Mouse (Mus musculus) heart, postnatal 25 days (tissue): ENCODE measurements at regions not wholly inside any gene's neighbourhood (a gene's known extent, or its start where the extent isn't known, plus 50 kb on each side); places are given as distances from the start of the nearest gene placed in this dataset.
A peak's percentile ranks its signal among the peaks of the same experiment; 100 is the strongest.

Experiments
- DNase-seq: peaks from one replicate; pipeline ENCODE4 v3.0.0; 2022; ENCODE audit warnings: low spot score
- intact Hi-C: fragments of 180-260 bp; cut with DNase I; formaldehyde crosslinking; loops from one replicate; pipeline ENCODE4 v1.15.1; 2025

DNA sequence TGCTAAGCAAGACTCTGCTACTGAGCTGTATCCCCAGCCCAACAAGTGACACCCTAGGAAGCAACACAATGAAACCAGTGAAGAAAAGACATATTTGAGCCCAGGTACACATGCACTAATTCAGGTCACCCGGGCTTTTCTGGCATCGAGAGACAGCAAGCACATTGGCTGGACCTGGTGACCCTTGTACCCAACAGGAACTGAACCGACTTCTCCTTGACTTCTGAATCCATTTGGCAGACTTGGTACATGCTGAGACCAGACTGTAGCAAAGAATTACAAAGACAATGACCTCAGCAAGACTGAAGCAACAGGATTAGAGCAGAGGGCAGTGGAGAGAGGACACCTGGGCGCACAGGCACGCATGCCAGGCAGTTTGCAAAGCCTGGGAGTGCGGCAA lies 79.1 kb downstream of the Sema4f start:
- no peak for DNase-seq
- intact Hi-C loops, result no loop called here

DNA sequence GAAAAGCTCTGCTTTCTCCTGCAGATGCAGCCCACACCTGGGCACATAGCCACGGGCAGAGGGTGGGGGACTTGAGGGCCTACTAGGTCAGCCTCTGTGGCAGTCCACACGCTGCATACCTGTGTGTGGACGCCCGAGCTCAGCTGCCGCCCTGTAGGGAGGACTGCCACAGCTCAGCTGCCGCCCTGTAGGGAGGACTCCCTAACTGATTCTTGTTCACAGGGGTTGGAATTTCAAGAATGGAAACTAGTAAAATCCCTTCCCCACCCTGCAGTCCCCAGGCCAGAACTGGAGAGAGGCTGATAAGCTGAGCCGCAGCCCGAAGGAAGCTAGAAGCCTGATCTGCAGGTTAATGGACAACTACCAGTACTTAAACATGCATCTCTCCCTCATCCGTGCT lies 82.0 kb upstream of the Hk2 start:
- intact Hi-C loops, result loop anchor here (10.0 kb wide), 1 partner anchor 111 kb away; no protein-coding TSS in a partner anchor
- no peak for DNase-seq

DNA sequence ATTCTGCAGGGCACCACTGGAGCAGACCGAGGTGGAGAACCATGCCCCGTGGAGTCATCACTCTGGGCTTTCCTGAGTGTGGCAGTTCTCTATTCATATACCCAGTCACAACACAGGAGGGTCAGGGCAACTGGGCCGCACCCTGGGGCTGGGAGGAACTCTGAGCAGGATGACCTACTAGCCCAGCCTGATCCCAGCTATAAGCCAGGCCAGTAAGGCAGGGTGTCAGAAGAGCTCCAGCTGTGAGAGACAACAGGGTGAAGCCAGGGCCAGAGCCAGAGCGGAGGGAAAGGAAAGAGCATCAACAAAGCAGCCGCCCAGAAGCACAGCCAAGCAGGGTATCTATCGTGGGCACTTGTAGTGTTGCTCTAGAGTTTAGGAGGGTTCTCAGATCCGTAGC lies 81.1 kb upstream of the Hk2 start:
- no peak for DNase-seq
- intact Hi-C loops, result loop anchor here (10.0 kb wide), 1 partner anchor 111 kb away; no protein-coding TSS in a partner anchor

DNA sequence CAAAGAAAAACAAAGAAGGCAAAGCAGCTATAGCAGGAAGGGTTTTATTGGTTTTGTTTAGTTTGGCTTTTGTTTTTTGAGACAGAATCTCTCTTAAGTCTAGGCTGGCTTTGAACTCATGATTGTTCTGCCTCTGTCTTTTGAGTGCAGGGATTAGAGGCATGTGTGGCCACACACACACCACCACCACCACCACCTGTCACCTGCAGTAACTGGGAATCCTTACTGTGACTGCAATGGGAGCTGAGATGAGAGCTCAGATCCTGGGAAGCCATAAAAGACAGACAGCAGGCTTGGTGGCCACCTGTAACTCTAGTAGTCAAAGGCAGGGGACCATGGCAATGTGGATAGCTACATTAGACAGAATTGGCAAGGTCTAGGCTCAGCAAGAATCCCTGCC lies 80.5 kb upstream of the Hk2 start:
- intact Hi-C loops, result loop anchor here (10.0 kb wide), 1 partner anchor 110 kb away; no protein-coding TSS in a partner anchor
- no peak for DNase-seq

DNA sequence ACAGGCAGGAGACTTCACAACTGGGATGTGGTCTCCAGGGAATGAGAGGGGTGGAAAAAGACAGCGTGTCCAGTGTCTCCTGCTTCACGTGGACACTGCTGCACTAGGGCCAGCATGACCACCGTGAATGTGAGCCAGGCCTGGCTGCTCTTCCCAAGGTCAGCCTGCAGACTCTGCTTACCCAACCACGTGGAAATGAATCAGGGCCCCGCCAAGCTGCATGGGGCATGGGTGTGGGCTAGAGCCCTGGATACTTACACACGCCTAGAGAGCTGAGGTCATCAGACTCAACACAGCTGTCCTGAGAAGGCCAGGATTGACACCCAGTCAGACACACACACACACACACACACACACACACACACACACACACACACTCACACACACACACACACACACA lies 80.1 kb upstream of the Hk2 start:
- peak; percentile 33 for DNase-seq
- intact Hi-C loops, result loop anchor here (10.0 kb wide), 1 partner anchor 110 kb away; no protein-coding TSS in a partner anchor

DNA sequence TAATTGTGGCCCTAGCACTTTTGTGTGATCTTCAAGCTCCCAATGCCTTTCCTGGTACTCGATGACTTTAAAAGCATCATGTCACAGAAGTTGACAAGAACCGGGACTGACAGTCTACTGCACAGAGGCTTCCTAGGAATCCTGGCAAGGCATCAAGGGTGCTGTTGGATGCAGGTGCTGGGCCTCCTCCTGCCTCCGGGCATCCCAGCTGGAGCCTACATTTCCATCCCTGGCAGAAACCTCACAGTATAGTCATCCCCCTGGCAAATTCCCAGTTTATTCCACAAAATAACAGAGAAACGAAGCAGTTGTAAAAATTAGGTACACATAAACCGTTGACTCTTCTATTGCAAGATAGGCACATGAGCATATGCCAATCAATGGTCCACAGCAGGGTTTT lies 78.8 kb upstream of the Hk2 start:
- DNase-seq, result no peak
- intact Hi-C loops, result loop anchor here (10.0 kb wide), 1 partner anchor 108 kb away; no protein-coding TSS in a partner anchor

DNA sequence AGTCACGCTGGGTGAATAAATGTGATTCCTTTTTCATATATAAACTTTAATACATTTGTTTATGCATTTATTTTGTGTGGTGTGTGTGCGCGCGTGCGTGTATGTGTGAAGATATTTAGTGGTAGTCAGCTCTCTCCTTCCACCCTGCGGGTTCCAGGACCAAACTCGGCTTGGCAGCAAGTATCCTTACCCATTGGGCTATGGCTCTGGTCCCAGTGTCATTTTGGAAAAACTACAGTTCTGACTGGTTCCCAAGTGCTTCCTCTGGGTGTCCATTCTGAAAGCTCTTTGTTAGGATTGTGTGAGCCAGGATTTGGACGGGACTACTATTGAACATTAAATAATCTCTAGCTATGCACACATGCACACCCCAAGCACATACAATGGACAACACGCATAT lies 76.3 kb upstream of the Hk2 start:
- intact Hi-C loops, result loop anchor here (10.0 kb wide), 1 partner anchor 106 kb away; no protein-coding TSS in a partner anchor
- DNase-seq, result no peak

DNA sequence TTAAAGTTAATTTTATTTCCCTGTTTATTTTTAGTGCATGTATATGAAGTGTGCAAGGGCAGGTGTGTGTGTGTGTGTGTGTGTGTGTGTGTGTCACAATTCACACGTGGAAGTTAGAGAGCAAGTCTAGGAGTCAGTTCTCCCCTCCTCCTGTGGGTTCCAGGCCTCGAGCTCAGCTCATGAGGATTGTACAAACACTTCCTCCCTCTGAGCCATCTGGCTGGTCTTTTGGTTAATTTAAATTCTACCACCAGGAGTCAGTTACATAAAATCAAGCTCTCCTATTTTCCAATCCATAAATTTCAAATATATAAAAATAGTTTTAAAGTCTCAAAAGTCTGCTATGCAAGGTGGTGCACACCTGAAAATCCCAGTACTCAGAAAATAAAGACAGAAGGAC lies 73.3 kb upstream of the Hk2 start:
- intact Hi-C loops, result no loop called here
- DNase-seq, result no peak

DNA sequence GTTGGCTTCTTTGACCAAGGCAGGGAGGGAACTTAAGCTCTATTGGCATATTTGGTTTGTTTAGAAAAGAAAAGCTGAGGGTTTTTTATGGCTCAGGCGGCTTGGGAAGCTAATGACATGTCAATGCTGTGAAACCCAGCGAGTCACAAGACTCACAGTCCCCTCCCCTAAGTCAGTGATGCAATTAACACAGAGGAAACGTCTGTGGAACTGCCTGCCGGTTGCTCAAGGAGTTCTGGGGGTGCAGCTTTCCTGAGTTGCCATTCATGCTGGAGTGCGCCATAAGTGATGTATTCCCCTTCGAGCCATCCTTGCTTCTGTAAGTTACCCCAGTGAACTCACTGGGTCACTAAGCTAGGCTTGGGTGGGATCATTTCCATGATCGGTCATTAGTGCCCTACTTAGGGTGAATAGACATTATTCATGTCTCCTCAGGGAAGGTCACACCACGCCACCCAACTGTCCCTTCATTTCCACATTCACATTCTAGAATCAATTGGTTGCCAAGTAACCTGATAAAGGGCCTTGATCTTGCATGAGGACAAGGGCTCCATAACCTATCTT lies 72.4 kb upstream of the Hk2 start:
- intact Hi-C loops, result no loop called here
- no peak for DNase-seq

DNA sequence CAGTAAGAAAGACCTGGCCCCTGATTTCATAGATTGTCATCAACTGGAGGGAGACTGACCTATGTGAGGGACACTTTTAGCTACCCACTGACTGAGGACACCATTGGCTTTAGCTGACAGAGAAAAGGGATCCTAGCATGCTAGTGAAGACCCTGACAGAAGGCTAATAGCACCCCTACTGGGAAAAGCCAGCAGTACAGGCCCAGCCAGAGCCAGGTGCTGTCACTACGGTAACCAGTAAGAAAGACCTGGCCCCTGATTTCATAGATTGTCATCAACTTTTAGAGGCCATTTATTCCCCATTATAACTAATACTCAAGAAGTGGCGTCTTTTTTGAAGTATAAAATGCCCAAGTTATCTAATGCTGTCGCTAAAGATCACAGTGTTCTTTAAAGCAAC lies 70.2 kb upstream of the Hk2 start:
- no peak for DNase-seq
- intact Hi-C loops, result no loop called here

DNA sequence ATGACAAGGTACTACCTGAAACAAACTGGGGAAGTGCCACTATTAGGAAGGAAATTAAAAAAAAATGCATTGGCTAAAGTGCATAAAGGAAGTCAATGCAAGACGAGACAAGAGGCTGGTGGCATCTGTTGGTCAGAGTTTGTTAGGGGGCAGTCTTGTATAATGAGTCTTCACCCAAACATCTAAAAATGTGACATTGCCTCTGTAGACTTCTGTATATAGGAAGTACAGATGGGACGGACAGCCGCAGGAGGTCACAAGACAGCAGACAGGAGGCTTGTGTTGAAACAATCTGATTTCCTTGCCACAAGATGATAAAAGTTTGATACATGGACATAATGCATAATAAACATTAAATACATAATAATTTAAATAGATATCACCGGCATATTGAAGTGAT lies 69.6 kb upstream of the Hk2 start:
- no peak for DNase-seq
- intact Hi-C loops, result no loop called here

DNA sequence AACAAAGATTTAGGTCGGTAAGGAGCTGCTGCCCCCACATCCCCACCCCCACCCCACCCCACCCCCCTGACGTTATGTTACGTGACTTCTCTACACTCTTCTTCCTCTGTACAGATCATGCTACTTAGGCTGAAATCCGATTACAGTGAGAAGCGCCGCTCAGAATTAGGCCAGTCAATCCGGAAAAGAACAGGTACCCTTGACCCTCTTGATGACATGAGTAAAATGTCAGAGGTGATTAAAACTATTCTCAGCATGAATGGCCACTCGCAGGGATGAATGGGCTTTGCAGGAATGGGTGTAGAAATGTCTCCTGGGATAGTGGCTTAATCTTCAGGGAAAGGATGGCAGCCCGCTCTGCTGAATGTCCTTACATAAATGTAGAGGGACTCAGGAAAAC lies 63.0 kb upstream of the Hk2 start:
- DNase-seq, result no peak
- intact Hi-C loops, result no loop called here

DNA sequence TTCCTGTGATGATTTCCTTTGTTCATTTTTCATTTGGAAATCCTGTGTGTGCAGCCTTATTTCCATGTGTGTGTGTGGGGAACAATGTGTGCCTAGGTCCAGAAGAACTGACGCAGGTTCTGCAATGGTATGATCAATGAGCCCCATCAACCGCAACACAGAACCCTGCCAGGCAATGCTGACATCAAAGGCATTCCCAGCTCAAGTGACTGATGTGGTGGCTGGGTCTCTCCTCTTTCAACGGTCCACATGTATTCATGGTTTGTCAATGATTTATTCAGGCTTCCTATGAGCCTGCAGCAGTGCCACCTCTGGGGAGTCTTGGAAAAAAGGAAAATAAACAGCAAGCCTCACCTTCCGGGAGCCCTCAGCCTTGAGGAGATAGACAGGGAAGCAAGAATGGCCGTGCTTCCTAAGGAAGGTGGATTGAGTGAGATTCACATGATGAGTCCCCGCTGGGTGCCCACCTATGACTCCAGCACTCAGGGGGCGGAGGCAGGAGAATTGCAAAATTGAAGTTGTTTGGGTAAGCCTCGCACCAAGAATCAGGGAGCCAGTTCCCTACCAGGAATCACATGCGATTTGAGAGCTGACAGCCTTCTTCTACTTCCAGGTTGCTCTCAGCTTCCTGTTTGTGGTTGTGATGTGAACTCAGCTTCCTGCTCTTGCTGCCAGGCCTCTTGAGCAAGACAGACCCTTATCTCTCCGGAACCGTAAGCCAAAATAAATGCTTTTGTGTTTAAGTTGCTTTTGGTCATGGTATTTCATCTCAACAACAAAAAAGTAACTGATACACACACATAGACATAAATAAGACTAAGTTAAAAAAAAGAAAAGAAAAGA lies 61.2 kb upstream of the Hk2 start:
- no peak for DNase-seq
- intact Hi-C loops, result no loop called here

DNA sequence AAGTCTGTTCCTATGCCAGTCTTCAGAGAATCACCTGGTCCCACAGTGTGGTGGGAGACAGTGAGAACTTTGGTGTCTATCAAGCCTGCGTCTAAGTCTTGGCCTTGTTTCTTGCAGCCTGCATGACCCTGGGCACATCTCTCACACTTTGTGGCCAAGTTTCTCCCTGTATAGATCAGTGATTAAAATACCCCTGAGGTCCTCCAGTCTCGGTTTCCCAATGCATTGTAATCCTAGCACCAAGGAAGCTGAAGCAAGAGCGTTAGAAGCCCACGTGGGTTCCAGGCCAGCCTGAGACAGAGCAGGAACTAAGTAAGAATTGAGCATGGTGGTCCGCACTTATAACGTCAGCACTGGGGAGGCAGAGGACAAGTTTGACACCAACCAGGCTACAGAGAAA lies 59.6 kb upstream of the Hk2 start:
- intact Hi-C loops, result no loop called here
- no peak for DNase-seq

DNA sequence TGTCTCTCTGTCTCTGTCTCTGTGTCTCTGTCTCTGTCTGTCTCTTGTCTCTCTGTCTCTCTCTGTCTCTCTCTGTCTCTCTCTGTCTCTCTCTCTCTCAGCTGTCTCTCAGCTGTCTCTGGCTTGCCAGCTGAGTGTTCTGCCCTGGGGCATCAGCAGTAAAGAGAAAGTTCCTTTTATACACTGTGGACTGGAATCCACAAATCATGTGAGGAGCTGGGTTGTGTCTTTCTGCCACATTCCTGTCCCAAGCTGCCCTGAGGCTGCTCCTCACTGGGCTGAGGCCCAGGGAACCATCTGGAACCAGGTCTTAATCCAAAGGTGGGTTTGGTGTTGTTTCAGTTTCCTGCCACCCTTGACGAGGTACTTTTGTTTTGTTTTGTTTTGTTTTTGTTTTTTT lies 57.0 kb upstream of the Hk2 start:
- no peak for DNase-seq
- intact Hi-C loops, result no loop called here

DNA sequence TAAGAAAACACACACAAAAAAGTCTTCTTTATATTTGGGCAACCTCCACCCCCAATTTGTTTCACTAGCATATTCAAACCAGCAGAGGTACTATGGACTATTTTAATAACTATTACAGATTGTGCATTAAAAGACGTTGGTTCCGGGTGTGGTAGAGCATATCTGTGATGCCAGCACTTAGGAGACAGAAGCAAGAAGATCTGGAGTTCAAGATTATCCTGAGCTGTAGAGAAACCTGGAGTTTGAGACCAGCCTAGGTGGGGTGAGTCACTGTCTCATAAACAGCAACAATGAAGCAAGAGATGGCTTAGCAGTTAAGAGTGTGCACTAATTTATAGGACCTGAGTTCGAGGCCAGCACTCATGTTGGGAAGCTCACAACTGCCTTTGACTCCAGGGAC lies 50.4 kb upstream of the Hk2 start:
- intact Hi-C loops, result no loop called here
- DNase-seq, result no peak

DNA sequence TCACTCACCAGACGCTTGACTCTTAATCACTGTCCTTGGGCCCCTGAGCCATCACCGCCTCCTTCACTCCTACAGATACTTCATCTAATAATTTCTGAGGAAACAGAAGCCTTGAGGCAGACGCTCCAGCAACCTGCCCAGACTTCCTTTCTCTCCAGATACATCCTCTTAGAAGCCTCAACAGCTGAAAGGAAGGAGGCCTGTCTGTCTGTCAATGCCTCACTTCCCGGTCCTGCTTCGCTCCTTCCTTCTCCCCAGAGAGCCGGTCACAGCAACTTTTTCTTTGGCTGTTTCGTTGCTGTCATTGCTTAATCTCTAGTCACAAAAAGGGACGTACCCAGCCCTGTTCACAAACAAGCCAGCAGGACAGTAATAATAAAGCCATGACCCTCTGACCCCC lies 50.0 kb upstream of the Hk2 start:
- intact Hi-C loops, result no loop called here
- no peak for DNase-seq
